Mouse (Mus musculus) spleen, adult 18-20 months (tissue): ENCODE results near the gene Adsl.
"Not testable (repeated sequence)": the region's sequence is repeated elsewhere in the genome, so short reads cannot be mapped to it uniquely, and the experiment has no call there.

ENCODE experiments used
- DNase-seq, 2 experiments: peaks; one replicate each; pipeline ENCODE4 v3.0.0; 2022; ENCODE audit warnings: mixed read lengths in 2 of 2

Gene Adsl

DNA sequence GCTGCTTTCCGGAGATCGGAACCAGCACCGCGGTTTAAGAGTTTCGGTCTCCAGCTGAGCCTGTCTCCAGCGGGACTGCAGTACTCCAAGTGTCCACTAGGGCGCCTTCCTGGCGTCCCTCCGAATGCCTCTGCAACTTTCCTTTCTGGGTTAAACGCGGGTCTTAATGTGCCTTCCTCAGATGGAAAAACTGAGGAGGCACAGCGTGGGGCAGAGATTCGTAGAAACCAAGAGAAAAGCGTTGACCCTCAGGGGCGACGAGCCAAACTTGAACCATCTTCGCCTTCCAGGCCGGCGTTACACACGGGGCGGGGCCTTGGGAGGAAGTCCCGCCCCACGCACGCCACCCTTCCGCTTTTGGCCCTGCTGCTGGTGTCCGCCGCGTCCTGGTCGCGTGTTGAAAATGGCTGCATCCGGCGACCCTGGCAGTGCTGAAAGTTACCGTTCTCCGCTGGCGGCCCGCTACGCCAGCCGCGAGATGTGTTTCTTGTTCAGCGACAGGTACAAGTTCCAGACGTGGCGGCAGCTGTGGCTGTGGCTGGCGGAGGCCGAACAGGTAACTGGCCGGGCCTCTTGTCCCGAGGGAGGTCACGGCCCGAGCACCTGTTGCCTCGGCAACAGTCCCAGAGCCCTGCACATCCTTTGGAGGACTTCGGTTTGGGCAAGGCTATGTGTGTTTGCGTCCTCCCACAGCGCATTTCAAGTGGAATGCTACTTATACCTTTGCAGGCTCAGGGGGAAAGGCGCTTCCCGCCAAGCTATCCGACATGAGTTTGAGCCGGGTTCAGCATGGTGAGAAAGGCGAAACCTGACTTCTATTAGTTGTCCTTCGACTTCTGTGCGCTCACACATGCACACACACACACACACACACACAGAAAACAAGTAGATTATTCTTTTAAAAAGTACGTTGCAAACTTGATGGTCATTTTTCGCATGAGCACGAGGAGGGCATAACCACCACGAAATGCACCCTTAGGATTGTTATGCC lies at the start of gene Adsl:
Gene Adsl, plus strand, starts transcription at position 346 of the 991 bp plus-strand sequence.
- peak; percentile 76 to 86 for DNase-seq

DNA sequence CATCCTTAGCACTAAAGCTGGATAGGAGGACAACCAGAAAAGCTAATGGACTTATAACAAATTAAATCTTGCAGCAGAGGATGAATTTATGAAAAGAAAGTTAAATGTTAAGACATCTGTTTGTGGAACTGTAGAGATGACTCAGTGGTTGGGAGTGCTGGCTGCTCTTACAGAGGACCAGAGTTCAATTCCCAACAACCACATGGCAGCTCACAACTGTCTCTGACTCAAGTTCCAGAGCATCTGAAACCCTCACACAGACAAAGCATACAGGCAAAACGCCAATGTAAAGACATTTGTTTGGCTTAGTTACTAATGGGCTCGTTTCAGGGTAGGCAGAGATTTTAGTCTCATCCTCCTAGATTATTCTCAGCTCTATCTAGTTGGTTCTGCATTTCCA lies 48.5 kb upstream of the Adsl start:
- DNase-seq: no peak

DNA sequence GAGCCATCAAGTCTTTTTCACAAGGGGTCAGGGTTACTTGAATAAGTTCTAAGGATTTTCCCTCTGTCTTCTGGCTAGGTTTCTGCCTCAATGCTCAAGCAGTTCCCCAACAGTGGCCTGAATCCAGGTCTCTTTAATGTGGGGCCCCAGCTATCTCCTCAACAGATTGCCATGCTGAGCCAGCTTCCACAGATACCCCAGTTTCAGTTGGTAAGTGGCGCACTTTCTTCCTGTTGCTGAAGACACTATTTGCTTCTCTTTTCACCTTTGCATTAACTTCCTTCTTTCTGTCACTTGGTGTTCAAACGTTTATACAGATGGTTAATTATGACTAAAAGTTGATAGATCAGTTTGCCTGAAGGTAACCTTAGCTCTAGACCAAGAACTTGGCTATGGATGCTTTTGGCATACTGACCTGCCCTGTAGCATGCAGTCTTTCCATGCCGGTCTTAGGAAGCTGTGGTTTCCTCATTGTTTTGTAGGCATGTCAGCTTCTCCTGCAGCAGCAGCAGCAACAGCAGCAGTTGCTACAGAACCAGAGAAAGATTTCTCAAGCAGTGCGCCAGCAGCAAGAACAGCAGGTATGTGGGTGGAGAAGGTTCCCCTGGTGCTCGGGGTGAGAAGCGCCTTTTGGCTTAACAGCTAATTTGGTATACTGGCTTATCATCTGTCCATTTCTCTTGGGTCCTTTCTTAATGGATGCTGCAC lies 46.3 kb upstream of the Adsl start:
- DNase-seq: no peak

DNA sequence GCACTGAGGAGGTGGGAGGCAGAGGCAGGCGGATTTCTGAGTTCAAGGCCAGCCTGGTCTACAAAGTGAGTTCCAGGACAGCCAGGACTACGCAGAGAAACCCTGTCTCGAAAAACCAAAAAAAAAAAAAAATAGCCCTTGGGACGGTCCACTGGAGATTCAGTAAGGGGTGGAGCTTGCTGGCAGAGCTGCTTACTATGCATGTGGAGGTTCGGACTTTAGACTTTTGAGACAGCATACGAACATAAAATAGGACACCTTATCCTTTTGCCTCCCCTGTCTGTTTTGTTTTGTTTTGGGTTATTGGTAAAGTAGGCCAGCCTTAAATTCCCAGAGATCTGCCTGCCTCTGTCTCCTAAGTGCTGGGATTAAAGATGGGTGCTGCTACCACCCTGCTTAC lies 43.5 kb upstream of the Adsl start:
- DNase-seq: not testable (repeated sequence)

DNA sequence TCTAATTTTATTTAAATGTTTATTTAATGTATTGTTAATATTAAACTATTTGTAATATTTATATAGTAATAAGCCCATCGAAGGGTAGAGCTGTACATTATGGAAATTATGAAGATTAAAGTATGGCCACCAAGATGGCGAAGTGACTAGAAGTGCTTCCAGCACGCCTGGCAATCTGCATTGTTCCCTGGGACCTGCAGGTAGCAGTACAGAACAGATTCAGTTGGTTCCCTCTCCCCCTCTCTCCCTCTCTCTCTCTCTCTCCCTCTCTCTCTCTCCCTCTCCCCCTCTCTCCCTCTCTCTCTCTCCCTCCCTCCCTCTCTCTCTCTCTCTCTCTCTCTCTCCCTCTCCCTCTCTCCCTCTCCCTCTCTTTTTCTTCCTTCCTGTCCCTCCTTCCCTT lies 38.1 kb upstream of the Adsl start:
- no peak for DNase-seq

DNA sequence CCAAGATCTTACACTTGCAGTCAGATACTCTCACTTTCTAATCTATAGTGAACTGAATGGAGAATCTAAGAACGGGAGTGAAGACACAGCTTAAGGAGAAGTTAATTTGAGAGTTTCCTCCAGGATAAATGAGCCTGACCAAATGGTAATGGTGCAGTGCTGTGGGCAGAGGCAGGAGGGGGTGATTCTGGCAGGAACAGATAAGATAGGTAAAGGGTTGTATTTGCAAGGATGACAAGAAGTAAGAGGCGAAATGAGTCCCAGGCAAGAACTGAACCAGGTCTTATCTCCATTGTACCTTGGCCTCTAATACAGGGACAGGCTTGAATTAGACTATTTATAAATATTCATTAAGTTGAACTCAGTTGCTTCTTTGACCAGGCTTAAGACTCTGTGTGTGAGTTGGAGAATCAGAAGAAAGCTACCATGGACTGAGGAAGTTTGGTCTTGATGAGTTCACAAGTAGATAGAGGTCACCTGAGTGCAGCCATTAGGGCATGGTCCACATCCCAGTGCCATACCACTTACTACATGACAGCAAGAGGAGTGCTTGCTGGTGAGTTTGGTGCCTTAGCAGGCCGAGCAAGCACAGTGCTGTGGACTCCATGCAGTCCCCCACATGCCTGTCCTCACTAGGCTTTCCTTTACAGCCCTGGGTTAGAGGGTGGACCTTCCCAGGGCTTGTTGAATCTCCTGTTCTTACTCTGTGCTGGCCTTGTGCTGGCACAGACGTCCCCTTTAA lies 37.3 kb upstream of the Adsl start:
- DNase-seq: no peak

DNA sequence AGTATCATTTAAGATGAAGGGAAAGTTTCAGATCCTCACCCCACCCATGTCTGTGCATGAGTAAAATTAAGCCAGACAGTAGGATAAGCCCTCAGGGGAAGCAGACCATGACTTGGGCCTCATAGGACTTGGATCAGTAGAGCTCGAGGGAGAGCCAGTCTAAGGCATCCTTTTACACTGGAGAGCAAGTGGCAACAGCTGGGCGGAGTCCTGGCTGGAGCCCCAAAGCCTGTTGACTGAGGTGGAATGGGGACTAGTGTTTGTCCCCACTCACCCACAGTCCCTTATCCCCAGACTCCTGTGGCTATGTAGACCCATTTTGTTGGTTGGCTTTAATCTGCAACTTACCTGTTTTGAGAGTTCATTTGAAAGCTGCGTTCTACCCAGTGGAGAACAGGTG lies 36.1 kb upstream of the Adsl start:
- no peak for DNase-seq

DNA sequence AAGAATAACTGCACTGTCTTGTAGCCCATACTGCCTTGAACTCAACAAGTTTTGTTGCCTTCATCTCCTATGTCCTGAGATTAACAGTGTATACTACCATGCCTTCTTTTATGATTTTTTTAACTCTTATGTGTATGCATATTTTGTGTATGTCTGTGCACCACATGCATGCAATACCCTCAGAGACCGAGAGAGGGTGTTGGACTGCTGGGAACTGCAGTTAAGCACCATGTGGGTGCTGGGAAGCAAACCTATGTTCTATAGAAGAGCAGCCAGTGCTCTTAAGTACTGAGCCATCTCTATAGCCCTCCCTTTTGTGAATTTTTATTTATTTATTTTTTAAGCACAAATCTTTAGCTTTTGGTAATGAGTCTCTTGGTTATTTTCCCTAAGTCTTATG lies 34.5 kb upstream of the Adsl start:
- no peak for DNase-seq

DNA sequence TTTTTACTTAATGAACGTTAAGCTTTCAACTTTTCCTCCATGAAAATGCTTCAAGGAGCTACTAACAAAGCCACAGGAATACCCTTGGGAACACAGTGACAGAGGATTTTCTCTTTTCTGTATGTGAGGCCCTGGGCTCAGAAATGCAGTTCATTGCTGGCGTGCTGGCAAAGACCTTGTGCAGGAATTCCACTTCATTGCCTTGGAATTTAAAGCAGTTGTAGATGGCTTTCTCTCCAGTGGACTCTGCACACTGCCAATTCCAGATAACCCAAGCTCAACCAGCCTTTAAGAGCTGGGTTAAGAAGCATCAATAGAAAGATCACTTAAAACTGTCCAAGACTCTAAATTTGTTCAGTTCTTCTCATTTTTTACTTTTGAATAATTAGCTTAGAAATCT lies 32.4 kb upstream of the Adsl start:
- DNase-seq: no peak

DNA sequence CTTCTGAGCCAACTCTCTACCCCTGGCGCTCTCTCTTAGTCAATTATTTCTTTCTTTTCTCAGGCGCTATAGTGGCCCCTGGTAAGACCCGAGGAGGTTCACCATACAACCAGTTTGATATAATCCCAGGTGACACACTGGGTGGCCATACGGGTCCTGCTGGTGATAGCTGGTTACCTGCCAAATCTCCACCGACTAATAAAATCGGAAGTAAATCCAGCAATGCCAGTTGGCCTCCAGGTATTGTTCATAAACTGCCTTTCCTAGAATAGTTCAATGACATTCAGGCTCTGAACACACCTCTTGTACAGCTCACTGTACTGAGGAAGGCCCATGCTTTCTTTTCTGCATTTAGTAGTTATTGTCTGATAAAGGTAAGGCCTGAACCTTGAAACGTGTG lies 31.7 kb upstream of the Adsl start:
- DNase-seq: no peak

DNA sequence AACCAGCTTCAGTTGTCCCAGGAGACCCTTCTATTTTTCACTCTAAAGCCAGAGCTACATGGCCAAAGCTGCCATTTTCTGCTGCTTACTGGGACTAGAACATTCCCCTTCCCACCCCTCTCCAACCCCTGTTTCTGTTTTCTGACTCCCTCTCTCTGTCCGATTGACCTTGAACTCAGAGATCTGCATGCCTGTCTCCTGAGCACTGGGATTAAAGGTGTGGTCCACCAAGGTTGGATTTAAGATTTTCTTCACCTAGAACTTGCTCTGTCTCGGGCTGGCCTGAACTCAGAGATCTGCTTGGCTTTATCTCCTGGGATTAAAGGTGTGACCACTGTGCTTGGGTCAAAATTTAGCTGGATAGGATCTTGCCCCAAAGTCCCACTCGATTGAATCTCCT lies 27.9 kb upstream of the Adsl start:
- no peak for DNase-seq

DNA sequence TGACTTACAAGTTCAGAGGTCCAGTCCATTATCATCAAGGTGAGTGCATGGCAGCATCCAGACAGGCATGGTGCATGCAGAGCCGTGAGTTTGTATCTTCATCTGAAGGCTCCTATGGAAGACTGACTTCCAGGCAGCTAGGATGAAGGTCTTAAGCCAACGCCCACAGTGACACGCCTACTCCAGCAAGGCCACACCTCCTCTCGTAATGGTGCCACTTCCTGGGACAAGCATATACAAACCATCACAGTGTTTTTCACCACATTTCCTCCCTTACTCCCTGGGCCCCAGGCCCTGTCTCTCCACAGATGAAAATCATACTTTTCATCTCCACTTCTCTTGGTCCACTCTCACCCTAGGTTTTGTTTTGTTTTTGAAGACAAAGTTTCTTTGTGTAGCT lies 26.5 kb upstream of the Adsl start:
- DNase-seq: no peak

DNA sequence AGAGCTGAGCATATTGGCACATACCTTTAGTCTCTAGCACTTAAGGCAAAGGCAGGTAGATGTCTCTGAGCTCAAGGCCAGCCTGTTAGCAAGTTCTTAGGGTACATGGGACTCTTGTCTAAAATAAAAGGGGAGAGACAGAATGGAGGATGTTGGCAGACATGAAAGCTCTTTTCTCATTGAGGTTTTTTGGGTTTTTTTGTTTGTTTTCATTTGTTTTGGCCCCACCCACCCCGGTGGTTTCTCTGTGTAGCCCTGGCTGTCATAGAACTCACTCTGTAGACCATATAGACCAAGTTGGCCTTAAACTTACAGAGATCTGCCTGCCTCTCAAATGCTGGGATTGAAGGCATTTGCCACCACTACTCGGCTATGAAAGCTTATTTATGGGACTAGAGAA lies 24.1 kb upstream of the Adsl start:
- DNase-seq: no peak

DNA sequence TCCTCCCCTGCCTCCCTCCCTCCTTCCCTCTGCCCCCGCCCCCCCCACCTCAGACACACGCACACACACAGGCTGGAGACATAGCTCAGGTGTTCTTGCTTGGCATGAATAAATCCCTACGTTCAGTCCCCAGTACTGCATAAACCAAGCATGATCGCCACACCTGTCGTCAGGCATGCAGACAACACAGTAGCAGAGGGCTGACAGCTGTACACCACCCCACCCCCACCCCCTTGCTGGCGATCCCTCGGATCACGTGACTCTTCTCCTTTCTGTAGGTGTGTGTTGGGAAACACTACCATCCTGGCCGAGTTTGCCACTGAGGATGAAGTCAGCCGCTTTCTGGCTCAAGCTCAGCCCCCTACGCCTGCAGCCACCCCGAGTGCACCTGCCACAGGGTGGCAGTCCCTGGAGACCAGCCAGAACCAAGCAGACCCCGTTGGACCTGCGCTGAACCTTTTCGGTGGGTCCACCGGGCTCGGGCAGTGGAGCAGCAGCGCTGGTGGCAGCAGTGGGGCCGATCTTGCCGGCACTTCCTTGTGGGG lies 19.4 kb upstream of the Adsl start:
- DNase-seq: no peak

DNA sequence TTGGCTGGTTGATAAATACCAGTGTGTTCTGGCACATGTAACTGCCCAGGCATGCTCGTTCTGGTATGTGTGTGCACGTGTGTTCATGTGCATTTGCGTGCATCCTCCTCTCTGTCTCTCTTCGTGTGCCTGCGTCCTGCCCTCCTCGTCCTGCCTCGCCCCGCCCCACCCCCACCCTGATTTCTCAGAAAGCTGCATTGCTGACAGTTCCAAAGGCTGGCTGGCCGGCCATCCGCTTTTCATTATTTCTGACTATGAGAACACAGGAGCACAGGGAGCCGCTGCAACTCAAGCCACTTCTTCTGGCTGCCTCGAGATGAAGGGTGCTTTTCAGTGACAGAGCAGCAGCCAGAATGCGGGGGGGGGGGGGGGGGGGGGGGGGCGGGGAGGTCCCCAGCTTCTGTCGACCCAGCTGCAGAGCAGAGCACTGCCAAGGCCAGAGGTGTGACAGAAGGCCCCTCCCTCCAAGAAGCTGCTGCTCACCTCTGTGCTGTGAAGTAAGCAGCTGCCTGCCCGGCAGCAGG lies 18.2 kb upstream of the Adsl start:
- DNase-seq: no peak

DNA sequence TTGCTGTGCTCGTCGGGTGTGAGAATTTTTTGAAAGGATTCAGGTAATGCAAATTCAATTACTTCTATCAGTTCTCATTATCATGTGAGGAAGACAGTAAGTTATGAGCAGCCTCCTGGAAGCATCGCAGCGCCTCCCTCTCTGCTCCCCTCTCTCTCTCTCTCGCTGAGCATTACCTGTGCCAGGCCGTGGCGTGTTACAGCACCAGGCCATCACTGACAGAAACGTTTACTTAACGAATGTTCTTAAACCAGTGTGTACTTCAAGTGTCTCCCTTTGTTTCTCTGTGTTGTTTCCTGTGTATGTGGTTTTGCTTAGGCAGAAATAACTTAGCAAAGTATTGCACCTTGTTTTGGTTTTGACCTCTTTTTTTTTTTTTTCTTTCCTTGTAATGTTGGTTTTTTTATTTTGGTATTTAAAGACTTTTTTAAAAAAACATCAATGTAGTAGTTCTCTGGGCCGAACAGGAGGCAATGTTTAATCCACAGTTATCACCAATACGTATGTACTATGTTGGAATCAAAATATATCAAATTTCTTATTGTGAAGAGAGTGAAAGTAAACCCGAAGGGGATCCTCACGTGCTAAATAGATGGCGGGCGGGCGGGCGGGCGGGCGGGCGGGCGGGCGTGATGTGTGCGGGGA lies 17.5 kb upstream of the Adsl start:
- not testable (repeated sequence) for DNase-seq

DNA sequence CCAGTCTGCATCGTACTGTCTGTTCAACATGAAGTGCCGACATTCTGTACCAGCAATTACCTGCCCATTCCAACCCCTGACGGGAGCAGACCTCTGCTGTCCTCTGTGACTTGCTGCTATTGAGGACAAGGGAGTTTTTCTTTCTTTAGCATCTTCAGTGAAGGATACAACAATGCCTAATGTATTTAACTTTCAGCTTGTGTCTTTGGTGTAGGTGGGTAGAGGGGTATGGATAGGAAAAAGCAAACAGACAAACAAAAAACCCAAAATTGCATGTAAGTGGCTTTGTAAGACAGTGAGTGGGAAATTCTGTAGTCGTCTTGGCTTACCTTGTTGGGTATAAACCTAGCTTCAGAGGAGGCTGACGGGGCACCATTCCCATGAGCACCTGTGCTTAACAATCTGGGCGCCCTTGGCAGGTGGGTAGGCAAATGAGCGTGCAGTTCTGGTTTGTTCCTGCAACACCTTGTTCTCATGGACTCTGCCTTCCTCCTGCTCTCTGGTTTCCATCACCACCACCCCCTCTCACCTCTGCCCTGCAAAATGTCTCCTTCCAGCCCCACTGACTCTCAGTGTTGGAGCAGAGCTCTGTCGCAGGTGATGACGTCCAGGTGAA lies 16.8 kb upstream of the Adsl start:
- DNase-seq: no peak

DNA sequence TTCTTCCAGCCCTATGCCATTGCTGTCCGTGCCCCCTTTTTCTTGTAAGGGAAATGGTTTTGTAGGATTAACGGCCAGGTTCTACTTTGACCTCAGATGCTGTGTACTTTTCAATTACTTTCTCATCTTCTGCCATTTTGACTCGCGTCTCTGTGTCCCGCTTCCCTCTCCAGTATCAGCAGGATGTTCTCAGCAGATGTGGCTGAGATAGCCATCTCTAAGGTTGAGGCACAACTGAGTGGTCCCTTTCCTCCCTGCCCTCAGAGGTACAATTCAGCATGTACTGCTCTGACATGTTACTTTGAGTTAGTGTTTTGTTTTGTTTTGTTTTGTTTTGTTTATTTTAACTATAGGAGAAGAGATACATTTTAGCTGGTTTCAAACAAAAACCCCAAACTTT lies 13.4 kb upstream of the Adsl start:
- no peak for DNase-seq

DNA sequence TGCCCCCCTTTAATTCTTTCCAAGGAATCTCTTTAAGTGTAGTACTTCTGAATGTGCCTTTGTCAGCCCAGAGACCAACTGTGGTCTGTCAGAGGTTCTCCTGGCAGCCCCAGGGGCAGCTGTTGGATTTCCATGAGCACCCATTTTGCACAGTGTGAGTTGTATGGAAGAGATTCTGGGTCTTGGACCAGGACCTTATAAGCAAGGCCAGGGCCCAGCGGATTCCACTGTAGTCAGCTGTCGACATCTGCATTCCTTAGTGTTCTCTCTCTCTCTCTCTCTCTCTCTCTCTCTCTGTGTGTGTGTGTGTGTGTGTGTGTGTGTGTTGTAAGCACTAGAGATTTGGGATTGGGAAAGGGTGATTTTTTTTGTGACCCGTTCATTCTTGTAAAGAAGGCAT lies 11.6 kb upstream of the Adsl start:
- no peak for DNase-seq

DNA sequence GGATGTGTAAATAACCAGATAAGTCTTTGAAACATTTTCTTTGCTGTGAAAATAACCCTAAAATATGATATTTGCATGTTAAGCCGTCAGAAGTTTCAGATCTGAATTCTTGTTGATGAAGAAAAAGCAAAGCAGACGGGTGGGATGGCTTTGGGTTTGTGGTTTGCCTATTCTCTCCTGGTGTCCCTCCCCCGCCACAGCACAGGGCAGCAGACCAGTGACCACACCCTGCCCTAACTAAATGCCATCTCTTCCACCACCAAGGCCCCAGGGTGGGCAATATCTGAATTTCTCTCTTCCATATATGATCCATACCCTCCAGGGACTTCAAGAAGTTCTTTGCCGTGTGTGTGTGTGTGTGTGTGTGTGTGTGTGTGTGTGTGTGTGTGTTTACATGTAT lies 9.7 kb upstream of the Adsl start:
- no peak for DNase-seq

DNA sequence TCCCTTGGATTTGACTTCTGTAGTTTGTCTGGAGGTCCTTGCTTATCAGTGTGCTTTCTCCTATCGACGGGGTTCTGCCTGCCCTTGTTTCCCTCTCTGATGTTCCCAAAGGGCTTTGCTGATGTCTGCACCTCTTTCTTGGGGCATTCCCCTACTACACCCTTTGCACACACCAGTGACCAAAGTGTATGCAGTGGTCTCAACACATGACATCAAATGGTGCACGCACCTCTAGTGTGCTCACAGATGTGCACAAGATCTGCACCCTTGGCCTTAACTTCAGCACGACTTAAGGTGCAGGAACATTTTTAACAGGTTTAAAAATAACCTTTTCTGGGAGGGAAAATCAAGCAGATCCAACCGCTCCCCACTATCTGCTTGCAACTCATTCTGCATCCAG lies 8.9 kb upstream of the Adsl start:
- DNase-seq: no peak

DNA sequence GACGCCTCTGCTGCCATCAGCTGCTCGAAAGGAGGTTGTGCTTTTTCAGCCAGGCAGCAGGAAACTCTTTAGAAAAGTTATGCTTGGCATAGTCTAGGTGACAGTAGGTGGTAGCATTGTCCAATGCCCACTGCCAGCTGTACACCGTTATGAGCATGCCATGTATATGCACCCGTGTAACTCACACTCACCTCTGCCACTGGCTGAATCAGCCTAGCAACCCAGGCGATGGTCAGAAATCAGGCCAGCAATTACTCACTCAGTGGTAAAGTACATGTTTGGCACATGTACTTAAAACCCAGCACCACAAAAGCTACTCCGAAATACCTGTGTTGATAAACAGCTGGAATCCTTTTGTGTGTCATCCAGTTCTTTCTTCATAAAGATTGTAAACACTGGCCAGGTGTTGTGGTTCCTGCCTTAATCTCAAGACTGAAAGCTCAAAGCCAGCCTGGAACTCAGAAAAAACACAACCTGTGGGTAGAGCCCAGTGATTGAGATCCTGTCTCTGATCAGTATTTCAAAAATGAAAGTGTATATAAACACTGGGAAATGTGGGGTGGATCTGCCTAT lies 6.7 kb upstream of the Adsl start:
- DNase-seq: no peak
